Mouse (Mus musculus): Measurements from ENCODE around the gene Cass4. TPM values are rescaled to one million over a fixed set of nuclear protein-coding genes. Genes with fewer than 3 reads are reported as not detected.

Gene Cass4
- total RNA-seq, 4 experiments from 2014 or later = 0.12 to 0.25 (median 0.19) TPM; not detected in 1

Other genes with a start within 250 kb of the Cass4 start
- not detected for gene Mc3r, start 145.3 kb upstream of the Cass4 start, total RNA-seq (2022)
- gene Fam210b, start 48.2 kb upstream of the Cass4 start, total RNA-seq (2022) = 10 to 100 TPM; 28.5 to 34.3 (median 29.9) TPM
- gene Aurka, start 23.3 kb upstream of the Cass4 start, total RNA-seq (2022) = 1 to 10 TPM; 1.8 to 3.2 (median 2.5) TPM
- gene Cstf1, start 23.1 kb upstream of the Cass4 start, total RNA-seq (2022) = 10 to 100 TPM; 29.3 to 35.3 (median 33.4) TPM
- 10 to 100 TPM; 77.2 to 92.4 (median 82.4) TPM for gene Rtf2, start 46.8 kb downstream of the Cass4 start, total RNA-seq (2022)
- gene Gcnt7, start 64.8 kb downstream of the Cass4 start, total RNA-seq (2022) = not detected
- under 1 TPM in 1 of 4 experiments, not detected in 3; 0.38 TPM for gene Fam209, start 78.7 kb downstream of the Cass4 start, total RNA-seq (2022)
- not detected for gene Tfap2c, start 155.8 kb downstream of the Cass4 start, total RNA-seq (2022)